Mouse (Mus musculus) stomach, embryonic 16.5 days (tissue): ENCODE results near the gene Snhg11. TPM values are rescaled to one million over a fixed set of nuclear protein-coding genes. Genes with fewer than 3 reads are reported as not detected.
A peak's percentile ranks its signal among the peaks of the same experiment; 100 is the strongest.

Experiments used
- ATAC-seq: fragments of 200-750 bp; cut with Nextera tagmentation; 2 replicates; pipeline ENCODE4 v1.8.0; 2017; ENCODE audit warnings: moderate number of reproducible peaks, moderate TSS enrichment; ENCODE audit not compliant: insufficient read depth, low FRiP score
- H3K27ac ChIP-seq: fragments of 300-500 bp; sonication (generic); 2 replicates; pipeline ENCODE4 v1.5.1; 2014; ENCODE audit warnings: low read length
- H3K27me3 ChIP-seq: fragments of 300-500 bp; sonication (generic); 2 replicates; pipeline ENCODE4 v1.6.1; 2014; ENCODE audit warnings: low read length, control low read depth, mixed read lengths; ENCODE audit not compliant: control insufficient read depth, insufficient read depth
- H3K36me3 ChIP-seq: fragments of 300-500 bp; sonication (generic); 2 replicates; pipeline ENCODE4 v1.6.1; 2014; ENCODE audit warnings: low read length; ENCODE audit not compliant: control insufficient read depth, insufficient read depth
- H3K4me1 ChIP-seq: fragments of 300-500 bp; sonication (generic); 2 replicates; pipeline ENCODE4 v1.6.1; 2014; ENCODE audit warnings: low read length, control low read depth, mixed read lengths; ENCODE audit not compliant: control insufficient read depth, insufficient read depth
- H3K4me2 ChIP-seq: fragments of 300-500 bp; sonication (generic); 2 replicates; pipeline ENCODE4 v1.6.1; 2014; ENCODE audit warnings: low read depth, low read length, mixed read lengths
- H3K4me3 ChIP-seq: fragments of 300-500 bp; sonication (generic); replicated peaks from 2 replicates; pipeline ENCODE4 v1.5.1; 2014; ENCODE audit warnings: mild to moderate bottlenecking, low read length
- H3K9ac ChIP-seq: fragments of 300-500 bp; sonication (generic); 2 replicates; pipeline ENCODE4 v1.6.1; 2014; ENCODE audit warnings: low read length
- H3K9me3 ChIP-seq: fragments of 300-500 bp; sonication (generic); replicated peaks from 2 replicates; pipeline ENCODE4 v1.6.1; 2016; ENCODE audit warnings: low read length, control low read depth; ENCODE audit not compliant: control insufficient read depth
- WGBS: fragments of 180-500 bp; shearing (Covaris S2); extraction: QIAGEN DNeasy Blood & Tissue Kit; methylation state at CpG from one replicate; pipeline ENCODE4 v1.1.7; 2014; 5-methylcytosine and 5-hydroxymethylcytosine counted together
- polyA plus RNA-seq: library from polyadenylated mRNA; unstranded; fragments of >200 nt; fragmentation: Nextera tagmentation; extraction: Ambion mirVana; gene quantifications from 2 replicates; pipeline ENCODE4 v1.2.1, GENCODE M21; 2015

The Snhg11 gene
- polyA plus RNA-seq, 1 experiment from 2014 or later: 5.4 TPM

DNA sequence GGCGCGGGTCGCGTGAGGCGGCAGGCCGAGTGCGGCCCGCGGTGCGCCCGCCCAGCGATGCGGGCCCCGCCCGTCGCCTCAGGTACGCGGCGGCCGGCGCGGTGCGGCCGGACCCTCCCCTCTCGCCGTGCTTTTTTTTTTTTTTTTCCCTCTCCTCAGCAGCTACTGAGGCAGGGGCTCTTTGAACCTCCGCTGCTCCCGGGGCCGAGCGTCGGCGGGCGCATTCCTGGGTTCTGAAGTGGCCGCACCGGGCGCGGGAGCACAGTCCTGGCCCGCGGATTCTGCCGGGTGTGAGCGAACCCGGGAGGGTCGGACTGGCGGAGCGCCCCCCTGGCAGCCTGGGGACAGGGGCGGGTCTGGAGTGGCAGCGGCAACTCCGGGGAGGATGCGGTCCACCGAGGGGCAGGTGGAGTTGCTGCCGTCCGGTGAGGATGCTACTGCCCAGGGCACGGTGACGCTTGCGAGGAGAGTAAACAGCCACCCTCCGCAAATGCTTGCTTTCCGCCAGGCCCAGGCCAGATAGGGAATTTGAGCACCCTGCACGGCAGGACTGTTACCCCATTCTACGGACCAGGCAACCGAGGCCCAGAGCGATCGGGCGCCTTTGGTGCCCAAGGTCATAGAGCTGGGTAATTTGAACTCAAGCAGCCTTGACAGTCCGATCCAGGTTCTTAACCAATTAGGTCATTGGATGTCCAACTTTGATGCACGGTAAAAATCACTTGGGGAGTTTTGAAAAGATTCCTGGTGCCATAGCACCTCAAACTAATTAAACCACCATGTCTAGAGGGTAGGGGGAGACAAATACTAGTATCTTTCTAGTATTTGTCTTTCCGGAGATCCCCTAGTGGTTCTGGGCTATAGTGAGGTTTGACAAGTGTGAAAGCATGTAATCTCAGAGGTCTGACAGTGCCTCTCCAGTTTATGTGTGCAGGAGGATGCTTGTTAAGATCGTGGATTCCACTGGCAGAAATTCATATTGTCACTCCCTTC, 34.9 kb downstream of the Snhg11 start:
- Histone ChIP-seq H3K4me1 (peaks cover 16% of the 10 kb centered on the region), H3K27me3 (no peaks in the 10 kb centered on the region), H3K27ac (peak overlapping the region; percentile 89), H3K4me2 (peak overlapping the region; percentile 94), H3K4me3 (peak overlapping the region; percentile 91), H3K9ac (peak overlapping the region; percentile 94), H3K36me3 (no peaks in the 10 kb centered on the region), H3K9me3 (no peaks in the 10 kb centered on the region)
- WGBS: 2% methylated on average over 53 of the region's 67 CpGs
- ATAC-seq: peak; percentile 65

DNA sequence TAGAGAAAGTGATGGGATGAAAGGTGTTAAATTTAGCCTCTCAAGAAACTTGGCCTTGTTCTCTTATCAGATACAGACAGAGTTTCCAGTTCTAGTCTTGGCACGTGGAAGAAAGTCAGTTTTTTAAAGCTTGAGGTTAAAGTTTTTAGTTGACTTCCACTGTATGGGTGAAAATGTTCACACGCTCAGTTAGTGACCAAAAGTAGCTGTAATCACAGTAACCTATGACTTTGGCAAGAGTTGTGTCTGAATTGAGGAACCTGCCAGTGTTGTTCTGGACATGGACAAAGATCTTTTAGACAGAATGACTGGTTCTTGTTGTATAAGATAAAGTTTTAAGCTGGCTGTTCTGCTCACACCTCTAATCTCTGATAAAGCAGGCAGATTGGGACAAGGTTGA, 37.8 kb downstream of the Snhg11 start:
- no peak for ATAC-seq
- Histone ChIP-seq H3K36me3 (no peaks in the 10 kb centered on the region), H3K9ac (no peak overlapping the region), H3K4me1 (peaks cover 16% of the 10 kb centered on the region), H3K4me3 (no peak overlapping the region), H3K27me3 (no peaks in the 10 kb centered on the region), H3K27ac (no peak overlapping the region), H3K4me2 (no peak overlapping the region), H3K9me3 (no peaks in the 10 kb centered on the region)
- 69% methylated on average over 2 of the region's 2 CpGs for WGBS

- no peak for ATAC-seq
- Histone ChIP-seq H3K4me3 (no peak overlapping the region), H3K4me1 (peaks cover 11% of the 10 kb centered on the region), H3K9ac (no peak overlapping the region), H3K4me2 (no peak overlapping the region), H3K27ac (no peak overlapping the region), H3K9me3 (no peaks in the 10 kb centered on the region), H3K36me3 (no peaks in the 10 kb centered on the region), H3K27me3 (no peaks in the 10 kb centered on the region)
- 68% methylated on average over 1 of the region's 1 CpGs for WGBS
These were observed 40.4 kb downstream of the Snhg11 start for GRCm38 (mm10) chr2:158415826-158416225.

GRCm38 (mm10) chr2:158418663-158419062, 43.2 kb downstream of the Snhg11 start:
- H3K9ac ChIP-seq: no peak overlapping the region
- no peak overlapping the region for H3K4me2 ChIP-seq
- no peak overlapping the region for H3K27ac ChIP-seq
- no peak for ATAC-seq
- H3K4me1 ChIP-seq: peaks cover 3% of the 10 kb centered on the region; the same call in 1 of the 2 replicates
- H3K9me3 ChIP-seq: no peaks in the 10 kb centered on the region
- H3K36me3 ChIP-seq: 0 out of 2 replicates have a peak, but pooled peaks cover 1% of the 10 kb centered on the region
- no peak overlapping the region for H3K4me3 ChIP-seq
- no peaks in the 10 kb centered on the region for H3K27me3 ChIP-seq
- 74% methylated on average over 1 of the region's 1 CpGs for WGBS

Other genes with a start within 250 kb of the Snhg11 start
- 123 and 133 TPM in 2 replicates for gene Tgm2, start 229.2 kb upstream of the Snhg11 start, polyA plus RNA-seq
- gene D630003M21Rik, start 146.4 kb upstream of the Snhg11 start, polyA plus RNA-seq: 4.7 and 5.4 TPM in 2 replicates
- gene Bpi, start 117.5 kb upstream of the Snhg11 start, polyA plus RNA-seq: not detected in 2 replicates
- gene Lbp, start 69.1 kb upstream of the Snhg11 start, polyA plus RNA-seq: 6.3 and 7.0 TPM in 2 replicates
- gene Ralgapb, start 34.2 kb downstream of the Snhg11 start, polyA plus RNA-seq: 12.5 and 13.2 TPM in 2 replicates
- 1.9 and 3.8 TPM in 2 replicates for gene Adig, start 127.0 kb downstream of the Snhg11 start, polyA plus RNA-seq
- 8.3 and 9.3 TPM in 2 replicates for gene Arhgap40, start 137.2 kb downstream of the Snhg11 start, polyA plus RNA-seq
- gene Slc32a1, start 235.1 kb downstream of the Snhg11 start, polyA plus RNA-seq: not detected in 2 replicates
- 2.7 and 3.1 TPM in 2 replicates for gene Actr5, start 249.2 kb downstream of the Snhg11 start, polyA plus RNA-seq